ENCODE assay signal across 30 mouse cellular contexts in genomic region chr5:14126591-14126990, GRCm38 (mm10).
A peak's percentile ranks its signal among the peaks of the same experiment; 100 is the strongest.
DNase-seq lines count a peak whose midpoint lies in the region; ATAC-seq lines count a peak whose summit lies in the region.
"Had no signal": no experiment of that assay in that cellular context is flagged by ENCODE, and none has a peak within 500 bp of the region (broad histone marks: within the 10 kb centered on the region; RNA-seq: fewer than 3 reads in every experiment).

No protein-coding gene starts in this region.

- no peak for ATAC-seq in embryonic facial prominence, embryonic 11.5 days (replicated peaks; ENCODE audit: insufficient number of reproducible peaks, low FRiP score, low TSS enrichment, low read depth)
- peak; percentile 66 for ATAC-seq in lung, embryonic 16.5 days (ENCODE audit: low read depth)
- ATAC-seq: forebrain, postnatal 0 days; hindbrain, embryonic 16.5 days; inflammation-experienced regulatory T-cells, adult 6 months had no signal

- H3K9ac ChIP-seq in embryonic facial prominence, embryonic 11.5 days (replicated peaks; ENCODE audit: low read length): no peak overlapping the region
- H3K9ac ChIP-seq in lung, embryonic 16.5 days (ENCODE audit: low read length): no peak overlapping the region
- H3K9ac ChIP-seq: embryonic facial prominence, embryonic 12.5 days; embryonic facial prominence, embryonic 15.5 days; forebrain, postnatal 0 days; heart, embryonic 15.5 days; hindbrain, embryonic 13.5 days had no signal

- no peaks in the 10 kb centered on the region for H3K9me3 ChIP-seq in embryonic facial prominence, embryonic 11.5 days (replicated peaks; ENCODE audit: control insufficient read depth, low read length)
- no peaks in the 10 kb centered on the region for H3K9me3 ChIP-seq in embryonic facial prominence, embryonic 10.5 days
- no peaks in the 10 kb centered on the region; the same call in 1 of the 2 replicates for H3K9me3 ChIP-seq in lung, embryonic 16.5 days (ENCODE audit: control insufficient read depth, low read length)
- H3K9me3 ChIP-seq: embryonic facial prominence, embryonic 12.5 days; embryonic facial prominence, embryonic 15.5 days; G1E; heart, embryonic 15.5 days; hindbrain, embryonic 10.5 days; hindbrain, embryonic 13.5 days had no signal

- H3K4me2 ChIP-seq in embryonic facial prominence, embryonic 11.5 days (ENCODE audit: low read depth, low read length): no peak overlapping the region
- no peak overlapping the region for H3K4me2 ChIP-seq in lung, embryonic 16.5 days (ENCODE audit: low read depth, low read length)
- H3K4me2 ChIP-seq: embryonic facial prominence, embryonic 12.5 days; embryonic facial prominence, embryonic 15.5 days; heart, embryonic 11.5 days; heart, embryonic 15.5 days; hindbrain, embryonic 13.5 days had no signal

- H3K4me1 ChIP-seq in embryonic facial prominence, embryonic 11.5 days (ENCODE audit: control insufficient read depth, insufficient read depth, low read length): no peaks in the 10 kb centered on the region
- H3K4me1 ChIP-seq in embryonic facial prominence, embryonic 10.5 days: no peaks in the 10 kb centered on the region
- H3K4me1 ChIP-seq in lung, embryonic 16.5 days (replicated peaks; ENCODE audit: control insufficient read depth, insufficient read depth, low read length): no peaks in the 10 kb centered on the region
- H3K4me1 ChIP-seq: embryonic facial prominence, embryonic 12.5 days; embryonic facial prominence, embryonic 15.5 days; heart, embryonic 15.5 days; hindbrain, embryonic 10.5 days; hindbrain, embryonic 13.5 days had no signal

- H3K36me3 ChIP-seq in embryonic facial prominence, embryonic 11.5 days (replicated peaks; ENCODE audit: control insufficient read depth, insufficient read depth, low read depth, low read length): no peaks in the 10 kb centered on the region
- no peaks in the 10 kb centered on the region for H3K36me3 ChIP-seq in embryonic facial prominence, embryonic 10.5 days (replicated peaks)
- H3K36me3 ChIP-seq in lung, embryonic 16.5 days (ENCODE audit: control insufficient read depth, insufficient read depth, low read length): no peaks in the 10 kb centered on the region
- H3K36me3 ChIP-seq: embryonic facial prominence, embryonic 12.5 days; embryonic facial prominence, embryonic 15.5 days; G1E; heart, embryonic 15.5 days; hindbrain, embryonic 10.5 days; hindbrain, embryonic 13.5 days had no signal

- no peaks in the 10 kb centered on the region for H3K27me3 ChIP-seq in embryonic facial prominence, embryonic 11.5 days (ENCODE audit: control insufficient read depth, insufficient read depth, low read length)
- H3K27me3 ChIP-seq in embryonic facial prominence, embryonic 10.5 days (replicated peaks; ENCODE audit: low read depth, poor library complexity, severe bottlenecking): no peaks in the 10 kb centered on the region
- no peaks in the 10 kb centered on the region for H3K27me3 ChIP-seq in lung, embryonic 16.5 days (ENCODE audit: control insufficient read depth, insufficient read depth, low read depth, low read length)
- H3K27me3 ChIP-seq: CH12.LX; embryonic facial prominence, embryonic 12.5 days; embryonic facial prominence, embryonic 15.5 days; heart, embryonic 15.5 days; hindbrain, embryonic 13.5 days had no signal

- H3K27ac ChIP-seq in embryonic facial prominence, embryonic 11.5 days (replicated peaks; ENCODE audit: low read depth, low read length): no peak overlapping the region
- no peak overlapping the region for H3K27ac ChIP-seq in embryonic facial prominence, embryonic 10.5 days (replicated peaks)
- no peak overlapping the region for H3K27ac ChIP-seq in lung, embryonic 16.5 days (ENCODE audit: low read length)
- H3K27ac ChIP-seq: embryonic facial prominence, embryonic 12.5 days; embryonic facial prominence, embryonic 15.5 days; gastrocnemius, adult 2 months; heart, embryonic 15.5 days; hindbrain, embryonic 10.5 days; hindbrain, embryonic 13.5 days had no signal

- H3K4me3 ChIP-seq in embryonic facial prominence, embryonic 11.5 days (ENCODE audit: low read depth, low read length): no peak overlapping the region
- H3K4me3 ChIP-seq in embryonic facial prominence, embryonic 10.5 days: no peak overlapping the region
- H3K4me3 ChIP-seq in lung, embryonic 16.5 days (ENCODE audit: low read length): no peak overlapping the region
- H3K4me3 ChIP-seq: embryonic facial prominence, embryonic 12.5 days; embryonic facial prominence, embryonic 15.5 days; gastrocnemius, adult 2 months; heart, embryonic 15.5 days; hindbrain, embryonic 10.5 days; hindbrain, embryonic 13.5 days had no signal

- DNase-seq in embryonic facial prominence, embryonic 11.5 days (ENCODE audit: low spot score): peak; percentile 9
- no peak for DNase-seq in embryonic facial prominence, embryonic 10.5 days (ENCODE audit: low spot score)
- no peak for DNase-seq in lung, postnatal 14 days
- DNase-seq in 3T3-L1 (ENCODE audit: low read depth, low spot score): peak; percentile 51
- DNase-seq in cerebellum, adult 11-12 months: no peak
- DNase-seq: adrenal gland, adult 2 months; adrenal gland, postnatal 14 days; B cell, adult 2 months; cerebellum, adult 11 months; cerebellum, adult 8-10 months; cerebellum, postnatal 10 days; cerebellum, postnatal 36 days; embryo, embryonic 11 days; forebrain, postnatal 0 days; gastrocnemius, adult 2 months; gastrocnemius, postnatal 14 days; heart, adult 11 months; heart, postnatal 10 days; heart, postnatal 36 days had no signal

- 55% methylated on average over 1 of the region's 1 CpGs for WGBS in embryonic facial prominence, embryonic 11.5 days
- WGBS in embryonic facial prominence, embryonic 10.5 days: 56% methylated on average over 1 of the region's 1 CpGs
- 31% methylated on average over 1 of the region's 1 CpGs for WGBS in lung, embryonic 16.5 days

Comparison
In these comparisons a context has a peak if more than half of its experiments do, and no peak if none do; other contexts are left out.
1. DNase-seq: peak in embryonic facial prominence, embryonic 11.5 days (single experiment) and 3T3-L1 (single experiment); none in embryonic facial prominence, embryonic 10.5 days (single experiment), lung, postnatal 14 days (single experiment) and cerebellum, adult 11-12 months (single experiment).